Mouse (Mus musculus) frontal cortex, adult (tissue): ENCODE results near the gene Cdk14.

ENCODE experiments used
- ATAC-seq: cut with Nextera tagmentation; 2 replicates; pipeline ENCODE4 v1.9.2; 2017; ENCODE audit warnings: mild to moderate bottlenecking, moderate library complexity, mixed read lengths; ENCODE audit not compliant: low TSS enrichment

Gene Cdk14

GRCm38 (mm10) chr5:4898241-4898640 is 521.9 kb downstream of the Cdk14 start:
- no peak for ATAC-seq

GRCm38 (mm10) chr5:4894988-4895387 is 525.1 kb downstream of the Cdk14 start:
- ATAC-seq = no peak

GRCm38 (mm10) chr5:4893852-4894207 is 526.3 kb downstream of the Cdk14 start:
- 0 out of 2 replicates have a peak, but pooled peaks have one; percentile 25 for ATAC-seq

GRCm38 (mm10) chr5:4893206-4893851 is 526.8 kb downstream of the Cdk14 start:
- ATAC-seq = no peak

GRCm38 (mm10) chr5:4892734-4893133 is 527.4 kb downstream of the Cdk14 start:
- no peak for ATAC-seq

GRCm38 (mm10) chr5:4891862-4892704 is 528.0 kb downstream of the Cdk14 start:
- no peak for ATAC-seq

- ATAC-seq = no peak
Observed at GRCm38 (mm10) chr5:4887069-4887468, 533.0 kb downstream of the Cdk14 start.

GRCm38 (mm10) chr5:4882841-4883240 is 537.3 kb downstream of the Cdk14 start:
- ATAC-seq = no peak

GRCm38 (mm10) chr5:4880331-4880730 is 539.8 kb downstream of the Cdk14 start:
- ATAC-seq = no peak

- no peak for ATAC-seq
Observed at GRCm38 (mm10) chr5:4878934-4879333, 541.2 kb downstream of the Cdk14 start.

- no peak for ATAC-seq
Observed at GRCm38 (mm10) chr5:4877638-4878037, 542.5 kb downstream of the Cdk14 start.

- ATAC-seq = no peak
Observed at GRCm38 (mm10) chr5:4877131-4877631, 542.9 kb downstream of the Cdk14 start.

- ATAC-seq = no peak
Observed at GRCm38 (mm10) chr5:4876653-4877091, 543.4 kb downstream of the Cdk14 start.

GRCm38 (mm10) chr5:4870041-4870726 is 549.9 kb downstream of the Cdk14 start:
- ATAC-seq = no peak

GRCm38 (mm10) chr5:4868563-4869120 is 551.5 kb downstream of the Cdk14 start:
- ATAC-seq = no peak

GRCm38 (mm10) chr5:4867849-4868562 is 552.1 kb downstream of the Cdk14 start:
- no peak for ATAC-seq

GRCm38 (mm10) chr5:4866945-4867344 is 553.2 kb downstream of the Cdk14 start:
- ATAC-seq = no peak

- ATAC-seq = no peak
Observed at GRCm38 (mm10) chr5:4866099-4866498, 554.0 kb downstream of the Cdk14 start.

GRCm38 (mm10) chr5:4861592-4861991 is 558.5 kb downstream of the Cdk14 start:
- ATAC-seq = no peak

- ATAC-seq = no peak
Observed at GRCm38 (mm10) chr5:4861141-4861540, 559.0 kb downstream of the Cdk14 start.

- no peak for ATAC-seq
Observed at GRCm38 (mm10) chr5:4858032-4858641, 562.0 kb downstream of the Cdk14 start.
